Mouse (Mus musculus) gastrocnemius, postnatal 25 days (tissue): ENCODE measurements at regions not wholly inside any gene's neighbourhood (a gene's known extent, or its start where the extent isn't known, plus 50 kb on each side); places are given as distances from the start of the nearest gene placed in this dataset.

Experiments
- DNase-seq: peaks from one replicate; pipeline ENCODE4 v3.0.0; 2022

DNA sequence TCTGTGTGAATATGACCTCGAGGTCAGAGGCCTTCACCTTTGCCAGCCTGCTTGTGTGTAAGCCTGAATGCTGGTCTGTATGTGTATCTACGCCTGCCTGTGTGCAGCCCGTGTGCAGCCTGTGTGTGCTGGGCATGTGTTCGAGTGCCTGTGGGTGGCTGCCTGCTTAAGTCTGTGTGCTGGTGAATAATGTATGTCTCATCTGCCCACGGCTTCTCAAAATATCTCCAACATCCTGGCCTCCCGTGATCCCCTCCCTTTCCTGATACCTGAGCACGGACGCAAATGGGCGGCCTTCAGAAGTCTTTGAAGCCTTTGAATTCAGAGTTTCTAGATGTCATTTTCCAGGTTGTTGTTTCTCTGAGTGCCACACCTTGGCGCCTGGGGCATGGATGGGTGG, 170.1 kb upstream of the Zfp64 start:
- DNase-seq: no peak

DNA sequence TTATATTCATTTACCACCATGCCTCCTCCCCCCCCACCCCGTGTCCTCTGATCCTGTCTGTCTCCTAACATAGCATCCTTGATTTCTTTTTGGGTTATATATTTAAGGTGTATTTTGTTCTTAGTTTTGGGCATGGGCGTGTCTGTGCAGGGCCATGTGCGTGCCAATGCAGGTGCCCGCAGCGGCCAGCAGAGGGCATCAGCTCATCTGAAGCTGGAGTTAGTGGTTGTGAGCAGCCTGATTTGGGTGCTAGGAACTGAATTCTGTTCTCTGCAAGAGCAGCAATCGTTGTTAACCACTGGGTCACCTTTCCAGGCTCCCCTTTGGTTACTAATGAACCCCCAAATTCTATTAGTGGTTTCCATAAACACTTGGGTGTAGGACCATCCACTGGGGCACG, 167.5 kb upstream of the Zfp64 start:
- DNase-seq: no peak

DNA sequence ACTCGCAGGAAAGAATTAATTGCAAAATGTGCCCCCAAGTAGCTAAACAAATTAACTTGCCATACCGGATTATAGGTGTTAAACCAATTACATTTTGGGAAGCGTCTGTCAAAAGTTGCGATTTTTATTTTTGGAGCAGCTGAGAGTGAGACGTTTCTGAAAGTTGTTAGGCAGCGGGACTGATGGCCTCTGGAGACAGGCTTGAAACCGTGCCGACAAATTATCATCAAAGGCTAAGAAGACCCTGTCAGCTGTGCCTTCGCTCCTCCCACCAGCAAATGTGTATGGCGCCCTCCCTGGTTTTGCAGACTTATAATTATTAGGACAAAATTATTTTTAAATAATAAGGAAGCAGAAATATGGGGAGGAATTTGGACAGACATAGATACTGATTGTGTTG, 161.5 kb upstream of the Zfp64 start:
- no peak for DNase-seq

DNA sequence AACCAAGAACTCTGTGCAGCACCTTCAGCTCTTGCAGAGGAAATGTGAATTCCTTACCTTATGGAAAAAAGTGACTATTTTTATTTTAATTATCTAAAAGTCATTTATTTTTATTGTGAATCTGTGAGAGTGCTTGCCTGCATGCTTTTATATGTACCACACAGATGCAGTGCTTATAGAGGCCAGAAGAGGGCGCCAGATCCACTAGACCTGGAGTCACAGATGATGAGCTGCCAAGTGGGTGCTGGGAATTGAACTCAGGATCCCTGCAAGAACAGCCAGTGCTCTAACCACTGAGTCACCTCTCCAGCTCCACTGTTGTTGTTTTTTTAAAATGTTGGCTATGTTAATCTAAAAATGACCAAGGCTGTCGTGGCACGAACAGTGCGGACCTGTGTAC, 153.7 kb upstream of the Zfp64 start:
- DNase-seq: no peak

DNA sequence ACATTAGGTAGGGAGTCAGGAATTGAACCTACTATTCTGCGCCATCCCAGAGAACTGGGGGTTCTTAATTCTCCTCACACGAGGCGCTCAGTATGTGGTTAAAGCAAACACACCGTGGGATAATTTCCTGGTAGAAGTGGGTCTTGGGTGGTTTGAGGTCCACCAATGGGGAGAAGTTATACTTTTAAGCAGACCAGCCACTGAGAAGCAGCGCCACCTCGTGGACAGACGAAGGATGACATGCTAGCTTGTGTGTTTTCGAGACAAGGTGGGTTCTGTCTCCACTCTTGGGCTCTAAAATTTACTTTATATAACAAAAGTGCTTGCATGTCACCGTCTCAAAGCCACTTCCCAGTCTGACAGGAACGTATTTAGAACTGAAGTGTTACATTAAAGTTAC, 152.7 kb upstream of the Zfp64 start:
- DNase-seq: no peak

DNA sequence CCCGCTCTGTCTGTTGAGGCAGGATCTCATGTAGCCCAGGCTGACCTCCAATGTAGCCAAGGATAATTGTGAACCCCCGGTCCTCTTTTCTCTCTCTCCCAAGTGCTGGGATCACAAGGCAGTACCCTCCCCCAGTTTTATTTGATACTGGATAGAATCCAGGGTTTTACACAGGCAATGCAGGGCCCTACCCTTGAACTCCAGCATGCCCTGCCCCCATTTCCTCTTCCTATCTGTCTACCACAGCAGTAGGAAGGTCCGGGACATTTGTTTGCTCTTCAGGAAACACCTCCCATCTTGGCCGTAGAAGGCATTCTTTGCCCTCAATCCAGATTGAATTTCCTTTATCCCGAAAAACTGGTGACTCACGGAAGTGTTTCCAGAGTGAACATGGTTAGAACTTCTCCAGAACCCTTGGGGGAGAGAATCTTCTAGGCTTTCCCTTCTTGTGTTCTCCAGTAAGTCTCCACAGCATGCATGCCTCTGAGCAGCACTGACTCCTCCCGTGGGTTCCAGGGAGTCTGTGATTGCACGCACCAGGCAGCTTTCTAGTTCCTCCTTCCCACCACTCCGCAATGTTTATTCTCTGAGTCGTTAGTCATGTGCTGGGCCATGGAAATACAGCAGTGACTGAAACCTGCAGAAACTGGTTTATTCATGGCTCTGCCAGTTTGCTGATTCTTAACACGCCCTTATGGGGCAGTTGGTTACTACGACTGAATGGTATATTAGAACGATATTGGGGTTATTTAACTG, 146.3 kb upstream of the Zfp64 start:
- DNase-seq: no peak

DNA sequence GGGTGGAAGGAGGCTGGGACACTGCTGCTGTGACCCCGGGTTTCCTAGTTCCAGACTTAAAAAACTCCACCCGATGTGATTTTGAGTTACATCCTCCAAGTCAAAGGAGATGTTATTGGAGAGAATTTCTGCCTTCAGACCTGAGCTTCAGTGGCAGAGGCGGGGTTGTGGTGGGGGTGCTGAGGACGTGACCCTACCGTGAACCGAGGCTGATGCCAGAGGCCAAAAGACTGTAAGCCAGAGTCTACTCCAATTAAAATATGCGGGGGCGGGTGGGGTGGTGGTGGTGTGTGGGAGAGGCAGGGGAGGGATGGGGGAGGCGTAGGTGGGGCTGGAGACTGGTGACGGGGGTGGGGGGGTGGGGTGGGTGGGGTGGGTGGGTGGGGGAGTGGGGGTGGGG, 145.1 kb upstream of the Zfp64 start:
- DNase-seq: no peak

DNA sequence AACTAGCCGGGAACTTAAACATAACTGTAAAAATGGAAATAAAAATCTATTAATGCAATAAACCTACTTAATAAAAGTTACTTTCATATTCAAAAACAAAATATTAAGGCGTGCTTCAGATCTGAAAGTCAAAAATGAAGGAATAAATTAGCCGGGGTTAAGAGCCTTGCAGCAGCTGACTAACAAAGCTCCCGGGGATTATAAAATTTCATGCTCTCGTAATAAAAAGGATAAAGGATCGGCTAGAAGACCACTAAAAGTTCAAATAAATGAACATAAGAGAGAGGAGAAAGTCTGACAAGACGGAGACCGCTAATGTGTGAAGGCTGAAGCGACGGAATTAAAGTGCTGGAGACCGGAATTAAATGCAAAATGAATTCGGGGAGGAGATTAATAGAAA, 144.3 kb upstream of the Zfp64 start:
- DNase-seq: no peak

DNA sequence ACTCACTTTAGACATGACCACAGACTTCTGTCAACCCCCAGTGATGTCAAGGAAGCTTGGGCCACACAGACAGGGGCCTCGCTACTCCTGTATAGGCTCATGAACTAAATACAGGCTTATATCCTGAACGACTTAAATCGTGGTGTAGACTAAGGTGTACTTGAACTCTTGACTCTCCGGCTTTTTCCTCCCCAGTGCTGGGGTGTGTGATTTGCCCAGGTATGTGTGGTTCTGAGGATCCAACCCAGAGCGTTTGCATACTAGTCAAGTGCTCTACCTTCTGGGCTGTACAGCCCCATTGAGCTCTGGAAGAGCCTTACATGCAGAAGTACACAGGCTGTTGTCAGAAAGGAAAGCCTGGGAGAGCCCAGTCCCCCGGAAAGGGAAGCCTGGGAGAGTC, 143.2 kb upstream of the Zfp64 start:
- DNase-seq: no peak

DNA sequence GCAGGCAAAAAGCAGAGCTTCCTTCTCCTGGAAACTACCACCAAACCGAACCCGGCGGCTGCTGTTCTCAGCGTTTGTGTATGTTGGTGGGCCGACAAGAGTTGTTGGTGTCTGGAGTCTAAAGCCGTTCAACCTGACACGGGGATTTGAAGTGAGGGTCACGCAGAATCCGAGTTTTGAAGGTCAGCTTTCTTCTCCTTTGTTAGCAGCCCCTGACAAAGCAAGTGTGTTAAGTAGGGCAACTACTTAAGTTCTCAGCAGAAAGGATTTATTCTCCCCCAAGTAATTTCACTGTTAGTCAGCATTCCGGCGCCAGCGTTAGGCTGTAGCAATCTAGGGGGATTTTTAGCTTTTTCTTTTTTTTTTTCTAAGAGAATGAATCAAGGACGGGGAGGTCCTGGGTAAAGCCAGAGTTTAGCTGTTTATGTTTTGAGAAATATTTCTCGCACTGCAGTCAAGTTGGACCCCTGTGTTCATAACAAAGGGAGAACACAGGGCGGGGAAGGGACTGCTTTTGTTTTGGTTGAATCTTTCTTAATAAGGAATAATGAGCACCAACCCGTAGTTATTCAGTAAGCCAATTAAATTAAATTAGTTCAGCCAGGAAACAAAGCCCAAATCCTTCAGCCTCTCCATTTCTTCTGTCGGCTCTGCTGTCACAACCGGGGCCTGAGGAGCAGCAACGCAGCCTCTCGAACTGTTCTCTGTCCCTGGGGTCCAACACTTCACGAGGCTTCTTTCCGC, 138.8 kb upstream of the Zfp64 start:
- DNase-seq: no peak

DNA sequence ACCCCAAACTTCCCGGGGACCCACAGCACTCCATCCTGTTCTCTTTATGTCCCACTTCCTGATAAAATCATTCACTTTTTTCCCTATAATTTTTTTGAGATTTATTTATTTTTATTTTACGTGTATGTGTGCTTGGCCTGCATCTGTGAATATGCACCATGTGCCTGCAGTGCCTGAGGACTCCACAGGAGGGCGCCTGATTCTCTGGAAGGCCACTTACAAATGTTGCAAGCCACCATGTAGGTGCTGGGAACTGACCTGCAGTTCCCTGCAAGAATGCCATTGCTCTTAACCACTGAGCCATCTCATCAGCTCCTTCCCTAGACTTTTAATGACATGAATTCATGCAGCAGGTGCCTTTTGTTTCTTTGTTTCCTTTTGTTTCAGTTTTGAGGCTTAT, 134.9 kb upstream of the Zfp64 start:
- DNase-seq: no peak

DNA sequence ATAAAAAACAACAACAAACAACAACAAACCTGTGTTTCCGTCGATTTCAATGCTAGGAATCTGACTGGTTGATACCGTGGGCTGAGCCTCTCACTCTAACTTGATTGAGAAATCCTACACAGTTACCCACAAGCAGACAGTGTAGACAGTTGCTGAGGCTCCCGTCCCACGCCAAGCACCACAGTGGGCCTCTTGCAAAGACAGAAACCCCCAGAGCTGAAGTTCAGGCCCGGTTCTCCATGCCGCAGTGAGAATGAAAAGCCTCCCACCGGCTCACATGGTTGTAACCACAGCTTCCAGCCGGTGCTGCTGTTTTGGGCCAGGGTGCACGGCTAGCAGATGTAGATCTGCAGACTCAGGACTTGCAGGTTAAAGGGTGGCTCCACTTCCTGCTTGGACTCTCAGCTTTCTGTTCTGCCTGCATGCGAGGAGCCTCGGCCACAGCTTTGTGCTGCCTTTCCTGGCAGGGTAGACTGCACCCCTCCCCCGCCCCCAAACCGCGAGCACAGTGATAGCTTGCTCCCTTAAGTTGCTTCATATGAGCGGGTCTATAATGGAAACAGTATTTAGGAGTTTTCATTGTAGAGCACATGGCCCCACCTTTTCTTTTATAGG, 133.6 kb upstream of the Zfp64 start:
- no peak for DNase-seq

DNA sequence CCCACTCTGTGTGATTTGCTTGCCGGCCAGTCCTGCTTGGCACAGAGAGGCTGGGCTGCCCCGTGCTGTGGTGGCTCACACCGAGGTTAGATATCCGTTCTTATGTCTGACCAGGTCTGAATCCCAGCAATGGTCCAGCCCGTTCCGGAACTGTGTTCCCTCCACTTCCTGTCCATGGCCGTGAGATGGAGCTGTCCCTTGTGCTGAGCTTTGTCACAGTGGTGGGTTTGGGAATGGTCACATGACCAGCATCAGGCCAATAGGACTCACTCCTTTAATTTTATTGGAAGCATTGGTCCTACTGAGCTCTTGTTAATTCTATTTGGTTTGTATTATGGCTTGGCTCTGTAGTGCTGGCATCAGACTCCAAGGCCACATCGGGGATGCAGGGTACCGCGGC, 132.9 kb upstream of the Zfp64 start:
- DNase-seq: no peak

DNA sequence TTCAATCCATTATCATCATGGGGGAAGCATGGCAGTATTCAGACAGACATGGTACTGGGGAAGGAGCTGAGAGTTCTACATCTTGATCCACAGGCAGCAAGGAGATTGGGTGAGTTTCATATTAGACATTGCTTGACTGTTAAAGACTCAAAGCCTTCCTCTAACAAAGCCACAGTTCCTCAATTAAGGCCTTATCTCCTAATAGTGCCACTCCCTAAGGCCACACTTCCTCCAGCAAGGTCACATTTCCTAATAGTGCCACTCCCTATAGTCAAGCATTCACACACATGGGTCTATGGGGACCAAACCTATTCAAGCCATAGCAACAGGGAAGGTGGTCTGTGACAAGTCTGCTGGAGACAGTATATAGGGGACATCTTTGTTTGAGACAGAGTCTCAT, 115.9 kb upstream of the Zfp64 start:
- no peak for DNase-seq

DNA sequence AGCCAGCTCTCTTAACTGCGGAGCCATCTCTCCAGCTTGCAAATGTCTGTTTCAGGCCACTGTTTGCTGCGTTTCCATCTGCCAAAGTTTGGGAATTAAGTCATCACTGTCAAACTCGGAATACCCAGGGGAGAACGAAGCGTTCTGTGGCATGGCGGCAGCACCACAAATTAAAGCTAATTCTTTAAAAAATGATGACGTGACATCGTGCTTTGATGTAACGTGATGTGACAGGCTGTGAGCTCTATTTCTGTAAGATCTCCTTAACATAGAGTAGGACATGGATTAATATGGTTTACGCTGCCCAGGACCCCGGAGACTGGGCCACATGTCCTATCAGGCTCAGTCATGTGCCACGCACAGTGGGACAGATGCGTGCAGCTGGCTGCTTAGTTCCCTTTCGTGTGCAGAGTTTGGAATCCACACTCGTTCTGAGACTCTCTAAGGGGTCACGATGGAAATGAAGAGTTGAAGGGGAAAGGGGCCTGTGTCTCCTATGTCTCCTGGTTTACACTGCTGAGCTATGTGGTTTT, 109.8 kb upstream of the Zfp64 start:
- no peak for DNase-seq

DNA sequence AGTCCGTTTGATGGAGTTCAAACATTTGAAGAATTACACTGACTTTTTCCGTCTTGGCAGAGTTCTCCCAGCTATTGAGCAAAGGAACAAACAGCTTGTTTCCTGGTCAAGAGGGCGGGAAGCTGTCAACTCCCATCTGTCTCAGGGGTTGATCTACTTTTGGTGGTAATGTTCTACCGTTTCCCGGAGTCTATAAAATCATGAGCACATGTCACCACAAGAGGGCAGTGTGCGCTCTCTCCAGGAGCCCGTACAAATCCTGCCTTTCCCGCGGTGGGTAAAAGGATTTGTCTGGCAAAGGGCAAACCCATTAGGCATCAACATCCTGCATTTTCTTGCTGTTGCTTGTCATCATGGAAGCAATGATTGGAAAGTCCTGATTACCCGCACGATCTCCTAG, 106.1 kb upstream of the Zfp64 start:
- DNase-seq: peak; percentile 31

DNA sequence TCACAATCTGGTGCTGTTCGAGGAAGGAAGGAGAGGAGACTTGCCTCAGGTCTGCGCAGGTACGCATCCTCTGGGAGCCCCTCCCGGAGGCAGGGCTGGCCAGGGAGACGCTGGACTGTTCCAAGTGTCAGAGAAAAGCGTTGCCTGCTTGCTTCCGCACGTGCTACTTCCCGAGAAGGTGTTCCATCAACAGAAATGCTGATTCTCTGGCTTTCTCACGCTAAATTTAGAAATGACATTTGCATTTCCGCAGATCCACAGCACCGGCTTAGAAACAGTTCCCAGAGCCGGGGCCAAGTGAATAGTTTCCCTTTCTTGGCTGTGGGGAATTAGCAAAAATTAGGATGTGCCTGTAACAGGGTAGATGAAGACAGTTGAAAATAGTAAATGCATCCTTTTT, 105.1 kb upstream of the Zfp64 start:
- DNase-seq: no peak

DNA sequence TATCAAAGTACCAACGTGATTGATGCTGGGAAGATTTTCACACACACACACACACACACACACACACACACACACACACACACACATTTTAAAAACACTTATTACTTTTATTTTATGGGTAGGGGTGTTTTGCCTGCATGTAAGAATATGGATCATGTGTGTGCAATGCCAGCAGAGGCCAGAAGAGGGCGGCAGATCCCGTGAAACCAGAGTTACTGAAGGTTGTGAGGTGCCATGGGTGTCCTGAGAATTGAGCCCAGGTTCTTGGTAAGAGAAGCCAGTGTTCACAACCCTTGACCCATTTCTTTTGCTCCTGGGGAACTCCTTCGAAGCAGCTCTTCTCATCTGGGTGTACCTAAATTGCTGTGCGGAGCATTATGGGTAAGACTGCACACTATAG, 102.4 kb upstream of the Zfp64 start:
- DNase-seq: no peak

DNA sequence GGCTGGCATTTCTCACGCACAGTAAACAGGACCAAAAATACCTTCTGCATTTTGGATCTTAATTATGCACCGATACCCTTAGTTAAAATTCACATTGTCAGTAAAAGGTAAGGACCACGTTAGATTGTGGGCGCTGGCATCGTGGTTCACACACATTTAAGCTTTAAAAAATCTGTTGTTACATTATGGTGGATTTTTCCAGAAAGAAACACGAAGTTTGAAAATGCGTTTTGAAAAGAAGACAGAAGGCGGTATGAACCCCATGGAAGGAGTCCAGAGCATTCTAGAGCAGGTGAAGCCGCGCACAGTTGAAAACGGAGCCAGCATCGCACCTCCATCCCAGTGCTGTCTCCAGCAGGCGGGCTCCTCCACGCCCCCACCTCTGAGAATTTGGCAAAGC, 94.6 kb upstream of the Zfp64 start:
- no peak for DNase-seq

DNA sequence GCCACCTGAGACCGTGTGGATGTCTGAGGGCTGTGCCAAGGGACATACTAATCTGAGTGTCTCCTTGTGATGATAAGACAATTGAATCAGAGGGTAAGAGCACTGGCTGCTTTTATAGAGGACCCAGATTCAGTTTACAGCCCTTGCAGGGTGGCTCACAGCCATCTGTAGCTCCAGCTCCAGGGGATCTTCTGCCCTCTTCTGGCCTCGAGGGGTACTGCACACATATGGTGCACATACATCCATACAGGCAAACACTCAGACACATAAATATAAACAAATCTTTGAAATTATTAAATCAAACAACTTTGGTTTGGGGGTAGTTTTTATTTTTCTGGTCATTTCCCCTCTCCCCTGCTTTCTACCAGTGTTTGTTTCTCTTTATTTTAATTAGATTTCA, 86.4 kb upstream of the Zfp64 start:
- DNase-seq: no peak

DNA sequence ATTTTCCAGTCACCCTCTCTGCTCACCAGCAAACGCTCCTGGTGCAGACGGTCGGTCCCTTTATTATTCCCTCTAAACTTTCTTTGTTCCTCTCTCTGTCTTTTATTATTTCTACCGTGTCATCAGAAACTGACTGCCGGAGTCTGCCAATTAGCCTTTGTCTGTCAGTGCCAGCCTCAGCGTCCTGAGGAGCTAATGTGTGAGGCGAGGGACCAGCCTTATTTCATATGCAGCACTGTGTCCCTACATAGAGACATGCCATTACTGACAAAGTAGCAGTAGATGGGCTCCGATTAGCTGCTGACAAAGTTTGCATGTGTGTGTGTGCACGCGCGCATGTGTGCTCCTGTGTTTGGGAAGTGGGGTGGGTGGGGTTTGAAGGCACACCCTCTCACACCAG, 82.6 kb upstream of the Zfp64 start:
- DNase-seq: no peak

DNA sequence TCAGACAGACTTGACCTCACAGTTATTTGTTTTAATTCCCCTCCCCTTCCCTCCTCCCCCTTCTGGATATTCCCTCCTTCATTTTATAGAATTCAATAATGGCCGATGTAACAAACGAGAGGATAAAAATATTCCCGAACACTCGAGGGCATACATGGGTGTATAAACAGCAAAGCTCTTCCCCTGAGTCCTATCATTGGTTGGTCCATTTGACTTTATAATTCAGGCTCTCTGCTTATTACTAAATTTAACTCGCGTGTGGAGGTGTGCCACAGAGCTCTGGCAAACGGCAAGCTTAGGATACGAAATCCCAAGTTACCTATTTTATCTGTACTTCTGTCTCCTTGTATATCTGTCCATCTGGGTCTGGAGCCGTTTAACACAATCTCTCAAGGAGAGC, 82.1 kb upstream of the Zfp64 start:
- no peak for DNase-seq

DNA sequence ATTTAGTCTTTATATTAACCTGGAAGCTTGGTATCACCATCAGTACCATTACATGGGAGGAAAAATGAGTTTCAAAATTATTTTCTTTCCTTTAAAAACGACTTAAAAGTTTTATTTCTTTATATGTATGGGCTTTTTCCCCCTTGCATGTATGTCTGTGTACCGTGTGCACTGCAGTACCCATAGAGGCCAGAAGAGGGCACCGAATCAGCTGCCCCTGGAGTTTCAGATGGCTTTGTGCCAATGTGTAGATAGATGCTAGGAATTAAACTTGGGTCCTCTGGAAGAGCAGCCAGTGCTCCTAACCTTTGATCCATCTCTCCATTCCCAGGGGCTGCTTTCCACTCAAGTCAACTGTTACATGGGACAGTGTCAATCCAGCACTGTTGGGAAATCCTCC, 79.9 kb upstream of the Zfp64 start:
- no peak for DNase-seq

DNA sequence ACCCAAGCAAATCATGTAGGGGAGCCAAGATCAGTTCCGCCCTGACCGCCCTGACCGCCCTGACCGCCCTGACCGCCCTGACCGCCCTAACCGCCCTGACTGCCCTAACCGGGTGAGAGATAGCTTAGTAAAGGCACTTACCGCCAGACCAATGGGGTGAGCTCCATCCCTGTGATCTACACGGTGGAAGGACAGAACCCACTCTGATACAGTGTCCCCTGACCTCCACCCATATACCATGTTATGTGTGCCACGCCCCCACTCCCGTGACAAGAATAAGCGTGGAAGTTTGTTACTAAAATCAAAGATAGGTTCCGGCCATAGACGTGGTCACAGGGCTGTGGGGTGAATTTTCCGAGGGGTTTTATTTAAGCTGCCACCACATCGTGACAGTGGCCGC, 78.6 kb upstream of the Zfp64 start:
- no peak for DNase-seq
